Mouse (Mus musculus) MEL (cell line): ENCODE data around the gene Frmd6.

Source experiments
- GATA1 ChIP-seq: IDR thresholded peaks from 2 replicates; pipeline ENCODE4 v1.6.1; 2011; ENCODE audit warnings: low read depth, low read length, improper control_type of control experiment
- POLR2A ChIP-seq, 2 experiments: IDR thresholded peaks; 2 replicates each; pipeline ENCODE4 v1.6.1; 2011 to 2012; ENCODE audit warnings: low read length in 2 of 2, mild to moderate bottlenecking in 2 of 2, control low read depth in 1 of 2, improper control_type of control experiment in 1 of 2, low read depth in 1 of 2, moderate library complexity in 1 of 2; ENCODE audit not compliant: control insufficient read depth in 1 of 2, insufficient read depth in 1 of 2, poor library complexity in 1 of 2
- POLR2AphosphoS2 ChIP-seq: IDR thresholded peaks from 2 replicates; pipeline ENCODE4 v1.6.1; 2011; ENCODE audit warnings: low read length, improper control_type of control experiment
- TAL1 ChIP-seq: IDR thresholded peaks from 2 replicates; pipeline ENCODE4 v1.6.1; 2012; ENCODE audit warnings: mild to moderate bottlenecking, inconsistent platforms, low read length, moderate library complexity, mixed read lengths

- TF ChIP-seq POLR2AphosphoS2, result no peak
- no peak for TF ChIP-seq TAL1
- no peak for TF ChIP-seq GATA1
- no peak for TF ChIP-seq POLR2A (IDR thresholded peaks at IDR 0.05; ENCODE audit: control insufficient read depth in 1 of 2, insufficient read depth in 1 of 2, low read depth in 1 of 2, low read length in 2 of 2, poor library complexity in 1 of 2)
These were observed 49.7 kb upstream of the Frmd6 start for GRCm38 (mm10) chr12:70775609-70776008.
